Mouse (Mus musculus) ovary, postnatal 14 days (tissue): Measurements from ENCODE around the gene Olfr1394.
"Not testable (repeated sequence)": the region's sequence is repeated elsewhere in the genome, so short reads cannot be mapped to it uniquely, and the experiment has no call there.

Experiments
- DNase-seq: peaks from one replicate; pipeline ENCODE4 v3.0.0; 2022; ENCODE audit warnings: low spot score

Gene Olfr1394

GRCm38 (mm10) chr11:49154077-49154476, at the start of gene Olfr1394:
Gene Olfr1394 (plus strand): TSS chr11:49154377.
- no peak for DNase-seq

GRCm38 (mm10) chr11:49105752-49106151, 48.4 kb upstream of the Olfr1394 start:
- no peak for DNase-seq

- no peak for DNase-seq
Observed at GRCm38 (mm10) chr11:49107650-49108537, 46.3 kb upstream of the Olfr1394 start.

GRCm38 (mm10) chr11:49108833-49109232, 45.3 kb upstream of the Olfr1394 start:
- DNase-seq = no peak

- DNase-seq = no peak
Observed at GRCm38 (mm10) chr11:49111000-49111399, 43.2 kb upstream of the Olfr1394 start.

GRCm38 (mm10) chr11:49112624-49113219, 41.5 kb upstream of the Olfr1394 start:
- DNase-seq = no peak

GRCm38 (mm10) chr11:49114158-49114557, 40.0 kb upstream of the Olfr1394 start:
- no peak for DNase-seq

- DNase-seq = no peak
Observed at GRCm38 (mm10) chr11:49114774-49115173, 39.4 kb upstream of the Olfr1394 start, which contains the start of gene Olfr1396. Gene Olfr1396 (minus strand): TSS chr11:49114874.

GRCm38 (mm10) chr11:49119635-49120034, 34.5 kb upstream of the Olfr1394 start:
- DNase-seq = no peak

- DNase-seq = no peak
Observed at GRCm38 (mm10) chr11:49124169-49124568, 30.0 kb upstream of the Olfr1394 start.

- no peak for DNase-seq
Observed at GRCm38 (mm10) chr11:49141974-49142373, 12.2 kb upstream of the Olfr1394 start, which contains the start of gene Olfr1395. Gene Olfr1395 (plus strand): TSS chr11:49142274.

- DNase-seq = no peak
Observed at GRCm38 (mm10) chr11:49156821-49157814, 2.9 kb downstream of the Olfr1394 start.

- no peak for DNase-seq
Observed at GRCm38 (mm10) chr11:49168839-49169611, 14.8 kb downstream of the Olfr1394 start.

- no peak for DNase-seq
Observed at GRCm38 (mm10) chr11:49170576-49170975, 16.4 kb downstream of the Olfr1394 start.

GRCm38 (mm10) chr11:49175345-49175744, 21.2 kb downstream of the Olfr1394 start:
- DNase-seq = no peak

GRCm38 (mm10) chr11:49176047-49176779, 22.0 kb downstream of the Olfr1394 start:
- not testable (repeated sequence) for DNase-seq

- DNase-seq = no peak
Observed at GRCm38 (mm10) chr11:49183172-49183571, 29.0 kb downstream of the Olfr1394 start.

- DNase-seq = no peak
Observed at GRCm38 (mm10) chr11:49186452-49186851, 32.3 kb downstream of the Olfr1394 start.

GRCm38 (mm10) chr11:49186955-49187488, 32.8 kb downstream of the Olfr1394 start, which contains the start of gene Btnl9:
Gene Btnl9 (minus strand): TSS chr11:49187159.
- no peak for DNase-seq

- no peak for DNase-seq
Observed at GRCm38 (mm10) chr11:49187701-49188100, 33.5 kb downstream of the Olfr1394 start.
